Mouse (Mus musculus) testis, postnatal 10 days (tissue): ENCODE results near the gene Fgd2.

Source experiments
- DNase-seq: peaks from one replicate; pipeline ENCODE4 v3.0.0; 2021; ENCODE audit warnings: low spot score

Gene Fgd2

GRCm38 (mm10) chr17:29422912-29423504, 62.3 kb downstream of the Fgd2 start:
- peak; percentile 59 for DNase-seq

DNA sequence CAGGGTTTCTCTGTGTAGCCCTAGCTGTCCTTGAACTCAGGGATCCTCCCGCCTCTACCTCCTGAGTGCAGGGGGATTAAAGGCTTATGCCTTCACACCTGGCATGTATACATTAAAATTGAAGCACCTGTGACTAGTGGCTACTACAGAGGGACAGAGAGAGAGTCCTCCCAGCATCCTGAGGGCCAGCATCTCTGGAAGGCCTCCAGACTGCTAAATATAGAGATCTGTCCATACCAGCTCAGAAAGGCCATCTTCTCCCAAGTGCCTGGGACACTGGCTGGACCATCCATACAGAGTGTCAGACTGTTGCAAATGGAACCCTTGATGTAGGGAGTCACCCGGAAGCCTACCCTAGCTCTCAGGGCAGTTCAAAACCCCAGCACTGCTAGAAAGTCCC, 63.3 kb downstream of the Fgd2 start:
- no peak for DNase-seq

DNA sequence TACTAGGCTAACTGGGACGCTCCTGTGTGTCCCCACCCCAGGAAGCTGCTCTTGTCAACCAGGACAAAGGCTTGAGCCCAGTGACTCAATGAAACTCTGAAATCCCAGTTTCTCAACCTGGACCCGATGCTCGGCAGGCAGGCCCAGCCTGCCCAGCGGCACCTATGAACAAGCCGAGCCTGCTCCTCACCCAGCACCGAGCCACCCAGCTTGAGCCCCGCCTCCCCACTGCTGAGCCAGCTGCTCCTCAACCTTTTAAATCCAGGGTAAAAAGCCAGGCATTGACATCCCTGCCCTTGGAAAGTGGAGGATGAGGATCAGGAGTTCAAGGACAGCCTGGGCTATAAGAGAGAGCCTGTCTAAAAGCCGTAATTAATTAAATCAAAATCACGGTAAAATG, 64.6 kb downstream of the Fgd2 start:
- DNase-seq = no peak

GRCm38 (mm10) chr17:29428213-29428612, 67.5 kb downstream of the Fgd2 start:
- no peak for DNase-seq

DNA sequence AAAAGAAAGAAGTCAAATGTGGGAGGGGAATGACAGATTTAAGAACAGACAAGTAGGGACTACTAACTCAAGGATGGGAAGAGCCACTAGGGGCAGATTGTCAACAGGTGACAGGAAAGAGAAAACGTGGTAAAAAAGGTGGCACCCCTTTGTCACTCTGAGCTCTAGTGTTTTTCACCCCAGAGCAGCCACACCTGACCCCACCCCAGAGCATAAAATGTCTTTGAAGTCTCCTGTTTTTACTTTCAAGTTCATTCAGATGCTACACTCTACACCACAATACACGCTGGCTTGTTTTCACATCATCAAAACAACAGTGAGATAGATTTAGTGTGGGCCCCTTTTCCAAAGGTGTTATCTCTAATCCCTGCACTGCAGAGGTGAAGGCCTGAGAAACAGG, 68.1 kb downstream of the Fgd2 start:
- DNase-seq = no peak
